Mouse (Mus musculus): ENCODE data around the gene Clec2d. TPM values are rescaled to one million over a fixed set of nuclear protein-coding genes. Genes with fewer than 3 reads are reported as not detected.

Clec2d gene
- total and polyA plus RNA-seq, 3 experiments: 0.50 to 2.8 TPM; not detected in 1

DNA sequence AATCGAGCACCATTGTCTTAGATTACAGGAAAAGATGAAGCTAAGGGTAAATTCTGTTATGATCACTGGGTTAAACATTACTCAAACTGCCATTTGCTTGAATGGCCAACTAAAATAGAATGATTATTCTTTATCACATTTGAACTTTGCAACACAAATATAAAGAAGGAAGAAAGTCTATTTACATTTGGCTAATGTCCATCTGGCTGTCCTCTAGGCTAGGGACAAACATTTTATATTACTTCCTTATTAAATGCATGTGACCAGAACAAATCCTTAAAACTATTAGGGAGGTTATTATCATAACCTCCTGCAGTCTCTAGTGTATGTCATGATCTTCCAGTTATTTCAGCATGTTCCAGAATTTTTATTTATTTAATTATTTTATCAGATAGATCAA, 33.1 kb downstream of the Clec2d start:
- H3K9me3 ChIP-seq (replicated peaks; ENCODE audit: insufficient read depth, low read length): no peaks in the 10 kb centered on the region
- peaks cover 0 to 63% of the 10 kb centered on the region in 2 experiments; a peak in 2 of 4 replicates for H3K36me3 ChIP-seq (ENCODE audit: control insufficient read depth in 1 of 2, insufficient read depth in 2 of 2, low read length in 2 of 2)
- H3K4me3 ChIP-seq (ENCODE audit: control insufficient read depth in 1 of 2, insufficient read depth in 1 of 2, low read depth in 2 of 2, low read length in 2 of 2): no peak overlapping the region
- H3K27ac ChIP-seq (ENCODE audit: control insufficient read depth, low read depth, low read length): no peak overlapping the region
- H3K4me1 ChIP-seq (ENCODE audit: control insufficient read depth in 1 of 2, insufficient read depth in 2 of 2, low read length in 2 of 2): peaks cover 23 to 51% of the 10 kb centered on the region in 2 experiments
- no peaks in the 10 kb centered on the region for H3K27me3 ChIP-seq (ENCODE audit: control insufficient read depth in 1 of 2, insufficient read depth in 2 of 2, low read length in 2 of 2)
- no peak for TF ChIP-seq BHLHE40 (IDR thresholded peaks at IDR 0.05; ENCODE audit: borderline replicate concordance, low read depth, low read length)
- TF ChIP-seq USF1 (IDR thresholded peaks at IDR 0.05; ENCODE audit: low read depth, low read length): no peak
- no peak for TF ChIP-seq KAT2A (conservative IDR thresholded peaks at IDR 0.05; ENCODE audit: low read depth, low read length)
- TF ChIP-seq EP300 (IDR thresholded peaks at IDR 0.05; ENCODE audit: low read depth in 1 of 2, low read length in 2 of 2): peak; percentile 14 to 18; a peak in 1 of 4 replicates
- DNase-seq (ENCODE audit: low read depth, low spot score): peak; percentile 19
- H3K79me2 ChIP-seq (ENCODE audit: control insufficient read depth, insufficient read depth, low read length, poor library complexity): no peaks in the 10 kb centered on the region
- no peak overlapping the region for H3K9ac ChIP-seq (ENCODE audit: control insufficient read depth, low read depth, low read length, poor library complexity, severe bottlenecking)

DNA sequence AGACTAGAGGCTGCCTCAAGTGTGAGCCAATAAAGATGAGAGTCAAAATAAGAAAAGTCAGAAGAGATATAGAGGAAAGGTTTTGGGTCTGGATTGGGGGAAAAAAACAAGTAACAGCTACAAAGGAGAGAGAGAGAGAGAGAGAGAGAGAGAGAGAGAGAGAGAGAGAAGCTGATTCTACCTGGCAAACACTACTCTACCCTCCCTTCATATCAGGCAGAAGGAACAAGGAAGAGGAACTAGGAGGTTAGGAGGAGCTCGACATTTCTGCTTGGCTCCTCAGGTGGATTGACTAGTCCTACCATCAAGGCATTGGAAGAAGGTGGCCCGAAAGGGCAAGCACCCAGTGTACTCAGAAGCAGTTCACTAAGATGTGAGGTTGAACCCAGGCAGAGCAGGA, 33.8 kb downstream of the Clec2d start:
- H3K79me2 ChIP-seq (ENCODE audit: control insufficient read depth, insufficient read depth, low read length, poor library complexity): no peaks in the 10 kb centered on the region
- TF ChIP-seq POLR2AphosphoS2 (IDR thresholded peaks at IDR 0.05; ENCODE audit: low read length) (no peak), JUND (IDR thresholded peaks at IDR 0.05; ENCODE audit: low read depth, low read length) (peak; percentile 96), UBTF (IDR thresholded peaks at IDR 0.05; ENCODE audit: borderline replicate concordance, insufficient read depth, low read depth, low read length) (no peak), ELF1 (IDR thresholded peaks at IDR 0.05; ENCODE audit: low read depth, low read length) (peak; percentile 61; the same call in 1 of the 2 replicates), MAZ (IDR thresholded peaks at IDR 0.05; ENCODE audit: low read depth, low read length) (no peak), ETS1 (IDR thresholded peaks at IDR 0.05; ENCODE audit: low read depth, low read length) (peak; percentile 54), USF1 (IDR thresholded peaks at IDR 0.05; ENCODE audit: low read depth, low read length) (no peak), EP300 (IDR thresholded peaks at IDR 0.05; ENCODE audit: low read depth in 1 of 2, low read length in 2 of 2) (peak in 1 of 2 experiments; percentile 35; a peak in 2 of 4 replicates)
- DNase-seq (ENCODE audit: low read depth, low spot score): peak; percentile 65
- no peaks in the 10 kb centered on the region for H3K9me3 ChIP-seq (replicated peaks; ENCODE audit: insufficient read depth, low read length)
- H3K27ac ChIP-seq (ENCODE audit: control insufficient read depth, low read depth, low read length): peak overlapping the region; percentile 45
- H3K9ac ChIP-seq (ENCODE audit: control insufficient read depth, low read depth, low read length, poor library complexity, severe bottlenecking): no peak overlapping the region
- peaks cover 0 to 70% of the 10 kb centered on the region in 2 experiments; a peak in 2 of 4 replicates for H3K36me3 ChIP-seq (ENCODE audit: control insufficient read depth in 1 of 2, insufficient read depth in 2 of 2, low read length in 2 of 2)
- no peak overlapping the region for H3K4me3 ChIP-seq (ENCODE audit: control insufficient read depth in 1 of 2, insufficient read depth in 1 of 2, low read depth in 2 of 2, low read length in 2 of 2)
- H3K27me3 ChIP-seq (ENCODE audit: control insufficient read depth in 1 of 2, insufficient read depth in 2 of 2, low read length in 2 of 2): no peaks in the 10 kb centered on the region
- peaks cover 24 to 58% of the 10 kb centered on the region in 2 experiments for H3K4me1 ChIP-seq (ENCODE audit: control insufficient read depth in 1 of 2, insufficient read depth in 2 of 2, low read length in 2 of 2)

- Histone ChIP-seq H3K4me3 (ENCODE audit: control insufficient read depth in 1 of 2, insufficient read depth in 1 of 2, low read depth in 2 of 2, low read length in 2 of 2) (no peak overlapping the region), H3K79me2 (ENCODE audit: control insufficient read depth, insufficient read depth, low read length, poor library complexity) (no peaks in the 10 kb centered on the region), H3K9ac (ENCODE audit: control insufficient read depth, low read depth, low read length, poor library complexity, severe bottlenecking) (no peak overlapping the region), H3K36me3 (ENCODE audit: control insufficient read depth in 1 of 2, insufficient read depth in 2 of 2, low read length in 2 of 2) (peaks cover 0 to 73% of the 10 kb centered on the region in 2 experiments; a peak in 2 of 4 replicates), H3K27ac (ENCODE audit: control insufficient read depth, low read depth, low read length) (peak overlapping the region; percentile 97), H3K9me3 (replicated peaks; ENCODE audit: insufficient read depth, low read length) (no peaks in the 10 kb centered on the region), H3K27me3 (ENCODE audit: control insufficient read depth in 1 of 2, insufficient read depth in 2 of 2, low read length in 2 of 2) (no peaks in the 10 kb centered on the region), H3K4me1 (ENCODE audit: control insufficient read depth in 1 of 2, insufficient read depth in 2 of 2, low read length in 2 of 2) (peaks cover 27 to 63% of the 10 kb centered on the region in 2 experiments)
- DNase-seq (ENCODE audit: low read depth, low spot score): no peak
- TF ChIP-seq RCOR1 (IDR thresholded peaks at IDR 0.05; ENCODE audit: low read depth, low read length) (no peak), CHD2 (IDR thresholded peaks at IDR 0.05; ENCODE audit: low read length) (no peak), BHLHE40 (IDR thresholded peaks at IDR 0.05; ENCODE audit: borderline replicate concordance, low read depth, low read length) (no peak), RAD21 (IDR thresholded peaks at IDR 0.05; ENCODE audit: low read depth, low read length) (no peak), POLR2AphosphoS5 (IDR thresholded peaks at IDR 0.05; ENCODE audit: borderline replicate concordance, low read depth, low read length) (no peak), NELFE (IDR thresholded peaks at IDR 0.05; ENCODE audit: low read depth, low read length) (no peak), ZMIZ1 (IDR thresholded peaks at IDR 0.05; ENCODE audit: low read depth, low read length) (no peak), KAT2A (conservative IDR thresholded peaks at IDR 0.05; ENCODE audit: low read depth, low read length) (no peak), TBP (IDR thresholded peaks at IDR 0.05; ENCODE audit: low read depth, low read length) (no peak)
Measured at GRCm38 (mm10) chr6:129215053-129215452, 34.6 kb downstream of the Clec2d start.
